Mouse (Mus musculus) small intestine, adult 2 months (tissue): ENCODE results near the gene Rbms2. TPM values are rescaled to one million over a fixed set of nuclear protein-coding genes. Genes with fewer than 3 reads are reported as not detected.
"Not testable (repeated sequence)": the region's sequence is repeated elsewhere in the genome, so short reads cannot be mapped to it uniquely, and the experiment has no call there.

Experiments used
- H3K27ac ChIP-seq: fragments of 200-500 bp; 2 replicates; pipeline ENCODE4 v1.5.1; 2012; ENCODE audit warnings: low read depth, low read length, control low read depth, inconsistent platforms; ENCODE audit not compliant: insufficient read depth
- H3K27me3 ChIP-seq: fragments of 200-500 bp; 2 replicates; pipeline ENCODE4 v1.6.1; 2012; ENCODE audit warnings: mild to moderate bottlenecking, moderate library complexity, low read length, inconsistent platforms; ENCODE audit not compliant: control insufficient read depth, insufficient read depth
- H3K36me3 ChIP-seq: fragments of 200-500 bp; 2 replicates; pipeline ENCODE4 v1.6.1; 2012; ENCODE audit warnings: mild to moderate bottlenecking, low read length, control low read depth, inconsistent platforms; ENCODE audit not compliant: control insufficient read depth, insufficient read depth
- H3K4me1 ChIP-seq: fragments of 200-500 bp; 2 replicates; pipeline ENCODE4 v1.6.1; 2012; ENCODE audit warnings: low read length, inconsistent platforms, mixed read lengths; ENCODE audit not compliant: control insufficient read depth, insufficient read depth, insufficient read length
- H3K4me3 ChIP-seq: fragments of 200-500 bp; 2 replicates; pipeline ENCODE4 v1.5.1; 2012; ENCODE audit warnings: low read depth, mild to moderate bottlenecking, control low read depth, inconsistent platforms, low read length, moderate library complexity
- CTCF ChIP-seq: fragments of 200-500 bp; IDR thresholded peaks from 2 replicates; pipeline ENCODE4 v1.5.1; 2012; ENCODE audit warnings: low read depth, mild to moderate bottlenecking, control low read depth, inconsistent platforms, low read length, moderate library complexity, mixed read lengths; ENCODE audit not compliant: insufficient replicate concordance, insufficient read length; ENCODE audit errors: extremely low read depth
- POLR2A ChIP-seq: fragments of 200-500 bp; IDR thresholded peaks from 2 replicates; pipeline ENCODE4 v1.6.1; 2012; ENCODE audit warnings: low read depth, mild to moderate bottlenecking, control low read depth, inconsistent platforms, low read length, moderate library complexity
- WGBS: fragments of 180-500 bp; shearing (Covaris S2); methylation state at CpG from one replicate; pipeline ENCODE4 v1.1.7; 2018; 5-methylcytosine and 5-hydroxymethylcytosine counted together
- polyA plus RNA-seq: library from polyadenylated mRNA; depleted of rRNA; stranded (reverse); fragments of >200 nt; gene quantifications from 2 replicates; pipeline ENCODE4 v1.2.3, GENCODE M21; 2012

The Rbms2 gene
- polyA plus RNA-seq, 1 experiment = 34.9 TPM

GRCm38 (mm10) chr10:128090651-128091563 is 89.2 kb downstream of the Rbms2 start:
- Histone ChIP-seq H3K36me3 (peaks cover 39% of the 10 kb centered on the region), H3K4me3 (peak overlapping the region; percentile 89), H3K27me3 (no peaks in the 10 kb centered on the region), H3K4me1 (peaks cover 3% of the 10 kb centered on the region; the same call in 1 of the 2 replicates), H3K27ac (peak overlapping the region; percentile 99)
- TF ChIP-seq POLR2A = peak; percentile 21; the same call in 1 of the 2 replicates
- peak; percentile 94; the same call in 1 of the 2 replicates for TF ChIP-seq CTCF
- WGBS = 2% methylated on average over 14 of the region's 14 CpGs

GRCm38 (mm10) chr10:128089842-128090241 is 90.3 kb downstream of the Rbms2 start:
- Histone ChIP-seq H3K27ac (no peak overlapping the region), H3K4me3 (no peak overlapping the region), H3K4me1 (peaks cover 3% of the 10 kb centered on the region; the same call in 1 of the 2 replicates), H3K27me3 (no peaks in the 10 kb centered on the region), H3K36me3 (peaks cover 49% of the 10 kb centered on the region)
- no peak for TF ChIP-seq POLR2A
- 37% methylated on average over 5 of the region's 5 CpGs for WGBS

GRCm38 (mm10) chr10:128088181-128088580 is 91.9 kb downstream of the Rbms2 start:
- TF ChIP-seq POLR2A (no peak), CTCF (no peak)
- H3K4me3 ChIP-seq = no peak overlapping the region
- peaks cover 56% of the 10 kb centered on the region for H3K36me3 ChIP-seq
- no peaks in the 10 kb centered on the region for H3K27me3 ChIP-seq
- H3K4me1 ChIP-seq = peaks cover 5% of the 10 kb centered on the region; the same call in 1 of the 2 replicates
- 56% methylated on average over 5 of the region's 5 CpGs for WGBS
- no peak overlapping the region for H3K27ac ChIP-seq

GRCm38 (mm10) chr10:128087216-128087615 is 92.9 kb downstream of the Rbms2 start:
- H3K27me3 ChIP-seq, H3K4me1 ChIP-seq, H3K4me3 ChIP-seq, H3K27ac ChIP-seq: not testable (repeated sequence)
- peaks cover 56% of the 10 kb centered on the region for H3K36me3 ChIP-seq
- 53% methylated on average over 2 of the region's 2 CpGs for WGBS

GRCm38 (mm10) chr10:128086391-128086790 is 93.7 kb downstream of the Rbms2 start:
- Histone ChIP-seq H3K27ac (no peak overlapping the region), H3K4me3 (no peak overlapping the region), H3K36me3 (peaks cover 56% of the 10 kb centered on the region), H3K27me3 (no peaks in the 10 kb centered on the region), H3K4me1 (peaks cover 5% of the 10 kb centered on the region; the same call in 1 of the 2 replicates)
- WGBS = 58% methylated on average over 6 of the region's 6 CpGs
- TF ChIP-seq POLR2A (no peak), CTCF (peak; percentile 43; the same call in 1 of the 2 replicates)

GRCm38 (mm10) chr10:128084160-128084559 is 95.9 kb downstream of the Rbms2 start:
- Histone ChIP-seq H3K4me3 (peak overlapping the region; percentile 81), H3K27ac (peak overlapping the region; percentile 84), H3K27me3 (no peaks in the 10 kb centered on the region), H3K36me3 (peaks cover 47% of the 10 kb centered on the region), H3K4me1 (peaks cover 5% of the 10 kb centered on the region; the same call in 1 of the 2 replicates)
- 0% methylated on average over 3 of the region's 3 CpGs for WGBS
- TF ChIP-seq POLR2A (no peak), CTCF (no peak)

GRCm38 (mm10) chr10:128083688-128084087 is 96.4 kb downstream of the Rbms2 start:
- peak overlapping the region; percentile 84 for H3K27ac ChIP-seq
- WGBS = under 1% methylated on average over 22 of the region's 22 CpGs
- no peaks in the 10 kb centered on the region for H3K27me3 ChIP-seq
- peak overlapping the region; percentile 81 for H3K4me3 ChIP-seq
- TF ChIP-seq POLR2A = no peak
- no peak; the same call in 1 of the 2 replicates for TF ChIP-seq CTCF
- peaks cover 42% of the 10 kb centered on the region for H3K36me3 ChIP-seq
- peaks cover 5% of the 10 kb centered on the region; the same call in 1 of the 2 replicates for H3K4me1 ChIP-seq
